Mouse (Mus musculus) hindbrain, embryonic 16.5 days (tissue): ENCODE measurements at regions not wholly inside any gene's neighbourhood (a gene's known extent, or its start where the extent isn't known, plus 50 kb on each side); places are given as distances from the start of the nearest gene placed in this dataset.

ENCODE experiments used
- ATAC-seq: fragments of 200-750 bp; cut with Nextera tagmentation; 2 replicates; pipeline ENCODE4 v1.8.0; 2017; ENCODE audit warnings: moderate TSS enrichment, moderate library complexity
- H3K27ac ChIP-seq: fragments of 300-500 bp; sonication (generic); 2 replicates; pipeline ENCODE4 v1.5.1; 2014; ENCODE audit warnings: low read depth, mild to moderate bottlenecking, control low read depth, low read length, moderate library complexity
- H3K27me3 ChIP-seq: fragments of 300-500 bp; sonication (generic); replicated peaks from 2 replicates; pipeline ENCODE4 v1.6.1; 2014; ENCODE audit warnings: low read length; ENCODE audit not compliant: control insufficient read depth, insufficient read depth
- H3K36me3 ChIP-seq: fragments of 300-500 bp; sonication (generic); 2 replicates; pipeline ENCODE4 v1.6.1; 2014; ENCODE audit warnings: mild to moderate bottlenecking, low read length, moderate library complexity, mixed read lengths; ENCODE audit not compliant: control insufficient read depth, insufficient read depth
- H3K4me1 ChIP-seq: fragments of 300-500 bp; sonication (generic); 2 replicates; pipeline ENCODE4 v1.6.1; 2014; ENCODE audit warnings: low read depth, low read length; ENCODE audit not compliant: control insufficient read depth, insufficient read depth
- H3K4me2 ChIP-seq: fragments of 300-500 bp; sonication (generic); 2 replicates; pipeline ENCODE4 v1.6.1; 2014; ENCODE audit warnings: mild to moderate bottlenecking, low read length, control low read depth, moderate library complexity
- H3K4me3 ChIP-seq: fragments of 300-500 bp; sonication (generic); 2 replicates; pipeline ENCODE4 v1.5.1; 2014; ENCODE audit warnings: mild to moderate bottlenecking, low read length, control low read depth, moderate library complexity
- H3K9ac ChIP-seq: fragments of 300-500 bp; sonication (generic); 2 replicates; pipeline ENCODE4 v1.6.1; 2014; ENCODE audit warnings: low read depth, mild to moderate bottlenecking, control low read depth, low read length, moderate library complexity
- H3K9me3 ChIP-seq: fragments of 300-500 bp; sonication (generic); 2 replicates; pipeline ENCODE4 v1.6.1; 2014; ENCODE audit warnings: mild to moderate bottlenecking, low read length, moderate library complexity; ENCODE audit not compliant: control insufficient read depth
- WGBS: fragments of 180-500 bp; shearing (Covaris S2); extraction: QIAGEN DNeasy Blood & Tissue Kit; methylation state at CpG from one replicate; pipeline ENCODE4 v1.1.7; 2014; 5-methylcytosine and 5-hydroxymethylcytosine counted together

DNA sequence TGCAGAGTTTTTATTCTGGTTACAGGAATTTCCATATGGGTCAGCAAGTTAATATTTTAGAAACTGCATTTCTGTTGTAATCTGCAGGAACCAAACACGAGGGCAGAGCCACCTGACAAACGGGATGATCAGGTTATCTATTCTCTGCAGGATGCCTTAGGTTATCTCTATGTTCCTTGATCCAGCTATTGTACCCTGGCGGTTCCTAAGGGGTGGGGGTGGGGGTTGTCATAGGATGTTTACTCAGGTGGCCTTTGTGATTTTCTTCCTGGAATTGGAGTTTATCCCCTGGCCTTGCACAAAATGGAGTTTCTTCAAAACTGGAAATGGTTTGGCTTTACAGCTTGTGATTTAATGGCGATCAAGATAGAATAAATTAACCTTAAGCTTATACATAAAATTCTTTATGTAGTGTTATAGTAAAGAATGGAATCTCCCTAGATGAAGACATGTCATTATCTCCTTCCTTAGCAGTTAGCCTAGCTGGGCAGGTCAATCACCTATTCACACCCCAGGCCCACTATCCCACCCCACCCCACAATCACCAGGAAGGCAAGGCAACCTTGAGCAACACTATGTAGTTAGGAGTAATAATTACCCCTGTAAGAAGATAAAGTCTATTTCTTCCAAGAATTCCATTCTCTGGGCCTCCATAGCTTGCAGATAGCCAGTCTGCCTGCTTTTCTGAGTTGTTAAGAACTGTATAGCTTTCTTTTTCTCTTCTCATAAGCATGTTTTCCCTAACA lies 192.3 kb upstream of the B430218F22Rik start:
- Histone ChIP-seq H3K27me3 (no peaks in the 10 kb centered on the region), H3K9ac (no peak overlapping the region), H3K4me2 (no peak overlapping the region), H3K9me3 (no peaks in the 10 kb centered on the region), H3K4me1 (no peaks in the 10 kb centered on the region), H3K27ac (no peak overlapping the region), H3K4me3 (no peak overlapping the region), H3K36me3 (no peaks in the 10 kb centered on the region)
- ATAC-seq, result no peak
- 64% methylated on average over 4 of the region's 4 CpGs for WGBS

DNA sequence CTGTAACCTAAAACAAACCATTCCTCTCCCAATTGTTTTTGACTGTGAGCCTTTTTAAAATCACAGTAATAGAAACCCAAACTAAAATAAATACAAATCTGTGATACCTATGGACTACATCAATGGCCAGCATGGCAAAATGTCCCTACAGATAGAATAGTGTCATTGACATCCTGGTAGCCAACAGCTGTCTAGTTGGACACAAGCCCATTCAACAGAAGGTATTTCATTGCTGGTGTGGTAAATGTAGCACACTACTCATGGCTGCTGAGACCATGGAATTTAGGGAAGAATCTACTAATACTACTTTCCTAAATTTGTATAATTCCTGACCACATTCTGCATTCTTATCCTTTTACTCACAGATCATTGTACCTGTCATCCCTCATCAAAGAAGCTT lies 178.3 kb upstream of the B430218F22Rik start:
- Histone ChIP-seq H3K9ac (no peak overlapping the region), H3K27me3 (no peaks in the 10 kb centered on the region), H3K27ac (no peak overlapping the region), H3K36me3 (no peaks in the 10 kb centered on the region), H3K4me2 (no peak overlapping the region), H3K9me3 (no peaks in the 10 kb centered on the region), H3K4me1 (no peaks in the 10 kb centered on the region), H3K4me3 (no peak overlapping the region)
- ATAC-seq, result no peak

- H3K4me3 ChIP-seq, result no peak overlapping the region
- no peaks in the 10 kb centered on the region for H3K36me3 ChIP-seq
- H3K9ac ChIP-seq, result no peak overlapping the region
- no peaks in the 10 kb centered on the region for H3K4me1 ChIP-seq
- H3K27me3 ChIP-seq, result no peaks in the 10 kb centered on the region
- no peaks in the 10 kb centered on the region for H3K9me3 ChIP-seq
- H3K27ac ChIP-seq, result no peak overlapping the region
- H3K4me2 ChIP-seq, result no peak overlapping the region
- no peak for ATAC-seq
- WGBS, result 26% methylated on average over 3 of the region's 3 CpGs
Observed at GRCm38 (mm10) chr13:118227354-118227753, 159.1 kb upstream of the B430218F22Rik start.

DNA sequence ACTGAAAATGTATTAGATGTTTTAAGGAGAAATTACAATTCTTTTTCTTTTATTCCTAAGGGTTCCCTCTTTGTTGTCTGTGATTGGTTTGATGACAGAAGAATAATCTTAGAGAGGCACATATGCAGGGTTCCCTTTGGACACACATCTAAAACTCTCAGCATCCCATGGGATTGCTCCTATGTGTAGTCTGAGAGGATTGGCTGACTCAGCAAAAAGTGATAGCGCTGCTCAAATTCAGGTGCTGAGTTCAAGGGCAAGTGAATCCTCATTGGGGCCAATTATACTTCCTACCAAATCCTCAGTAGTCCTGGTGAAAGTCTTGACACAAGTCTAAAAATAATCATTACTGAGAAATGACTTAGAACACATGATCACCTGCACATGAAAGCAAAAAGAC lies 148.5 kb upstream of the B430218F22Rik start:
- WGBS, result 78% methylated on average over 1 of the region's 1 CpGs
- ATAC-seq, result no peak

GRCm38 (mm10) chr13:118244680-118245079 lies 141.8 kb upstream of the B430218F22Rik start:
- WGBS, result 77% methylated on average over 3 of the region's 3 CpGs
- H3K27me3 ChIP-seq, result no peaks in the 10 kb centered on the region
- no peaks in the 10 kb centered on the region for H3K36me3 ChIP-seq
- no peaks in the 10 kb centered on the region for H3K9me3 ChIP-seq
- no peak overlapping the region for H3K27ac ChIP-seq
- no peak overlapping the region for H3K4me3 ChIP-seq
- H3K9ac ChIP-seq, result no peak overlapping the region
- no peak overlapping the region for H3K4me2 ChIP-seq
- H3K4me1 ChIP-seq, result no peaks in the 10 kb centered on the region
- 0 out of 2 replicates have a peak, but pooled peaks have one; percentile 42 for ATAC-seq

More for the DNA sequence above, 148.5 kb upstream of the B430218F22Rik start:
- H3K27me3 ChIP-seq, result no peaks in the 10 kb centered on the region
- no peak overlapping the region for H3K4me3 ChIP-seq
- H3K27ac ChIP-seq, result no peak overlapping the region
- no peak overlapping the region for H3K4me2 ChIP-seq
- H3K9me3 ChIP-seq, result no peaks in the 10 kb centered on the region
- no peaks in the 10 kb centered on the region for H3K4me1 ChIP-seq
- H3K9ac ChIP-seq, result no peak overlapping the region
- H3K36me3 ChIP-seq, result no peaks in the 10 kb centered on the region

DNA sequence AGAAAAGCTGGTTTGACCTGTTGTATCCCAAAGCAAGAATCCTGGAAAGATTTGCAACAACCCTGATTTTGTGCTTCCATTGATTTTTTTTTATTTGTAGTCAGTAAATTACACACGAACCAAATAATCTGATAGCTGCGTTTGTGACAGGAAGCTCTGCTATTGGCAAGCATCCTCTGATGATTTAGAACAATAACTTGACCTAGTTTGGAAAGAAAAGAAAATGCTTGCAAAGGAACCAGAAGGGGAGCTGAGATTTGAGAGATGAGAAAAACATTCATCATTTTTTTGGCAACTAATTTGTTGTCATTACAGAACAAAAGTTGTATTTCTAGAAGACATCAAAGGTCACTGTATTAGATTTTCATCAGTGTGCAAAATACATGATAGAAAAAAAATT lies 140.9 kb upstream of the B430218F22Rik start:
- 73% methylated on average over 2 of the region's 2 CpGs for WGBS

GRCm38 (mm10) chr13:118259606-118260005 lies 126.8 kb upstream of the B430218F22Rik start:
- no peak overlapping the region for H3K4me3 ChIP-seq
- no peak overlapping the region for H3K4me2 ChIP-seq
- H3K9me3 ChIP-seq, result no peaks in the 10 kb centered on the region
- no peaks in the 10 kb centered on the region for H3K27me3 ChIP-seq
- no peak for ATAC-seq
- H3K9ac ChIP-seq, result no peak overlapping the region
- H3K4me1 ChIP-seq, result no peaks in the 10 kb centered on the region
- no peaks in the 10 kb centered on the region for H3K36me3 ChIP-seq
- no peak overlapping the region for H3K27ac ChIP-seq
- WGBS, result 53% methylated on average over 4 of the region's 4 CpGs

More for the DNA sequence above, 140.9 kb upstream of the B430218F22Rik start:
- Histone ChIP-seq H3K4me1 (no peaks in the 10 kb centered on the region), H3K27me3 (no peaks in the 10 kb centered on the region), H3K9ac (no peak overlapping the region), H3K4me3 (no peak overlapping the region), H3K4me2 (no peak overlapping the region), H3K9me3 (no peaks in the 10 kb centered on the region), H3K36me3 (no peaks in the 10 kb centered on the region), H3K27ac (no peak overlapping the region)
- ATAC-seq, result no peak

DNA sequence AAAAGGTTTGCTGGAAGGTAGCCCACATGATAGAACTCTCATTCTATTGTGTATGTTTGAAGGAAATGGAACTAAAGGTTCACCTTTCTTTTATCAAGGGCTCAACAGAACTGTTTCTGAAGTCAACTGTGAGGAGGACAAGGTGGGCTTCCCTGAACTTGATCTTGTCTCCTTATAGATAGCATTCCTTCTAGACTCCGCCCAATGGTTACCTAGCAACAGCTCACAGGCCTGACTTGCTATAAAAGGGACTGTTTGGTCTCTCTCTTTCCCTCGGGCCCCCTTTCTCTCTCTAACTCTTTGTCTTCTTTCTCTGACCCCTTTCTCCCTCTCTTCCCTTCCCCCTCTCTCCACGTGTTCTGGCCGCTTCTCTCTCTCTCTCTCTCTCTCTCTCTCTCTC lies 123.5 kb upstream of the B430218F22Rik start:
- no peak for ATAC-seq
- 47% methylated on average over 4 of the region's 4 CpGs for WGBS
- no peak overlapping the region for H3K4me3 ChIP-seq
- no peak overlapping the region for H3K9ac ChIP-seq
- H3K27me3 ChIP-seq, result no peaks in the 10 kb centered on the region
- no peaks in the 10 kb centered on the region for H3K4me1 ChIP-seq
- H3K27ac ChIP-seq, result no peak overlapping the region
- H3K9me3 ChIP-seq, result no peaks in the 10 kb centered on the region
- no peak overlapping the region for H3K4me2 ChIP-seq
- no peaks in the 10 kb centered on the region for H3K36me3 ChIP-seq

GRCm38 (mm10) chr13:118265763-118266520 lies 120.5 kb upstream of the B430218F22Rik start:
- Histone ChIP-seq H3K27ac (no peak overlapping the region), H3K4me3 (no peak overlapping the region), H3K9ac (no peak overlapping the region), H3K9me3 (no peaks in the 10 kb centered on the region), H3K4me2 (no peak overlapping the region), H3K4me1 (no peaks in the 10 kb centered on the region), H3K27me3 (no peaks in the 10 kb centered on the region), H3K36me3 (no peaks in the 10 kb centered on the region)
- 82% methylated on average over 8 of the region's 8 CpGs for WGBS
- no peak for ATAC-seq
